Comparison of ENCODE assay signal across 19 mouse cellular contexts in genomic region chr17:63826767-63827166, GRCm38 (mm10). TPM values are rescaled to one million over a fixed set of nuclear protein-coding genes. Genes with fewer than 3 reads are reported as not detected.
"Had no signal": no experiment of that assay in that cellular context is flagged by ENCODE, and none has a peak within 500 bp of the region (broad histone marks: within the 10 kb centered on the region; RNA-seq: fewer than 3 reads in every experiment).

No protein-coding gene starts in this region.

- ATAC-seq: liver, postnatal 0 days; midbrain, embryonic 15.5 days had no signal

- H3K9me3 ChIP-seq: limb, embryonic 12.5 days; liver, embryonic 13.5 days; lung, embryonic 15.5 days; midbrain, embryonic 15.5 days; neural tube, embryonic 12.5 days had no signal

- H3K27me3 ChIP-seq: limb, embryonic 12.5 days; liver, embryonic 13.5 days; lung, embryonic 15.5 days; midbrain, embryonic 15.5 days; neural tube, embryonic 12.5 days had no signal

- H3K36me3 ChIP-seq: limb, embryonic 12.5 days; liver, embryonic 13.5 days; lung, embryonic 15.5 days; midbrain, embryonic 15.5 days; neural tube, embryonic 12.5 days had no signal

- DNase-seq: kidney, adult 18-20 months; kidney, postnatal 10 days; kidney, postnatal 4 days; liver; liver, embryonic 13.5 days; liver, postnatal 0 days; lung, postnatal 14 days; right cerebral cortex, adult 18-20 months; right cerebral cortex, postnatal 25 days; thymus, adult 18-20 months; thymus, postnatal 14 days had no signal

- H3K4me3 ChIP-seq: layer of hippocampus, adult 2 months; left cerebral cortex, adult 2 months; limb, embryonic 12.5 days; liver, embryonic 13.5 days; lung, embryonic 15.5 days; midbrain, embryonic 15.5 days; neural tube, embryonic 12.5 days had no signal

- H3K4me1 ChIP-seq: limb, embryonic 12.5 days; liver, embryonic 13.5 days; lung, embryonic 15.5 days; midbrain, embryonic 15.5 days; neural tube, embryonic 12.5 days had no signal

RNA-seq across cellular contexts. Expression of gene A930002H24Rik, which starts 36.8 kb away (rescaled TPM):
- total RNA-seq: layer of hippocampus, adult 2 months; left cerebral cortex, adult 2 months; left cerebral cortex, postnatal 14 days had no signal
- polyA plus RNA-seq: macrophage had no signal
